Mouse (Mus musculus): ENCODE data around the gene Pidd1.

The Pidd1 gene

DNA sequence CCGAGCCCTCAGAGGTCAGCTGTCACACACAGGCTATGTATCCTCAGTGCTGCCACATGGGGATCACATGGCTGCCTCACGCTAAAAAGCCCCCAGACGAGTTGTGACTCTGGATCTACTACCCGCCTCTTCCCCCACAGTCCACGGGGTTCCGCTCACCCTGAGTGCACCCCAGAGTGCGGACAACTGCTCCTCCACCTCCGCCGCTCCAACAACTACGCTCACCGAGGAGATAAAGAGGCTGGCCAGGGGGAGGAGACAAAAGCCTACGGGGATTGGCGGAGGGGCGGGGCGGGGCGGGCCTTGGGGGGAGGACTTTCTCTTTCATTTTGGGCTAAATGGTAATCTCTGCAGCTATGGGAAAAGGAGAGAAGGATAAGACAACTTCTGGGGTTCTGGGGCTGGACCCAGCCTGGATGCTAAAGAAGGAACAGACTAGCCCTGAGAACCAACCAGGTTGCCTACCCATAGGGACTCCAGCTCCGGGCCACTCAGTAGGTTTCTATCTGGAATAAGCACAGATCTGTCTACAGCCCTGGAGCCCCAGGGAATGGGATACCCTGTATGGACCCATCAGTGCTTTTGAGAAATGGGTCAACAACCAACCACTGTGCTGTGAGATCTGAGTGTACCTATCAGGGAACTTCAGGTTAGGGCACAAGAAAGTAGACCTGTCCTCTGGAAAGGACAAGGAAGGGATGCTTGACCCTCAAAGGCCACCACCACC, 8.5 kb downstream of the Pidd1 start:
- peak; percentile 79 to 81 for DNase-seq

DNA sequence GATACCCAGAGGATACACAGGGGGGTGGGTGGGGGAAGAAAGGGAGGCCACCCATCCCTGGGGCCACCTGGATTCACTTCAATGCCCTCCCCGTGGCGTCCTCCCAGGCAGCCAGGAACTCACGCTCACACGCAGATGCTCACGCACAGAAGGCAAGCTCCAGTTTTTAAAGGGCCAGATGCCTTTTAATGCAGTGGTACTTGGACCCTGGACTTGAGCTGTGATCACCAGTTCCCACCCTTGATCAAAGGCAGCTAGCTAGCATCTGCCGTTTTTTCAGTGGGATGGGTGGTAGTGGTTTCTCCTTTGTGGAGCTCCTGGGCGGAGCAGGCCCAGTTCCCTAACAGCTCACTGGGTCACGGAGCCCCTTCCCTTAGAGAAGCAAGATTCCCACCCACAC, 9.4 kb downstream of the Pidd1 start:
- DNase-seq, result peak; percentile 77 to 84

DNA sequence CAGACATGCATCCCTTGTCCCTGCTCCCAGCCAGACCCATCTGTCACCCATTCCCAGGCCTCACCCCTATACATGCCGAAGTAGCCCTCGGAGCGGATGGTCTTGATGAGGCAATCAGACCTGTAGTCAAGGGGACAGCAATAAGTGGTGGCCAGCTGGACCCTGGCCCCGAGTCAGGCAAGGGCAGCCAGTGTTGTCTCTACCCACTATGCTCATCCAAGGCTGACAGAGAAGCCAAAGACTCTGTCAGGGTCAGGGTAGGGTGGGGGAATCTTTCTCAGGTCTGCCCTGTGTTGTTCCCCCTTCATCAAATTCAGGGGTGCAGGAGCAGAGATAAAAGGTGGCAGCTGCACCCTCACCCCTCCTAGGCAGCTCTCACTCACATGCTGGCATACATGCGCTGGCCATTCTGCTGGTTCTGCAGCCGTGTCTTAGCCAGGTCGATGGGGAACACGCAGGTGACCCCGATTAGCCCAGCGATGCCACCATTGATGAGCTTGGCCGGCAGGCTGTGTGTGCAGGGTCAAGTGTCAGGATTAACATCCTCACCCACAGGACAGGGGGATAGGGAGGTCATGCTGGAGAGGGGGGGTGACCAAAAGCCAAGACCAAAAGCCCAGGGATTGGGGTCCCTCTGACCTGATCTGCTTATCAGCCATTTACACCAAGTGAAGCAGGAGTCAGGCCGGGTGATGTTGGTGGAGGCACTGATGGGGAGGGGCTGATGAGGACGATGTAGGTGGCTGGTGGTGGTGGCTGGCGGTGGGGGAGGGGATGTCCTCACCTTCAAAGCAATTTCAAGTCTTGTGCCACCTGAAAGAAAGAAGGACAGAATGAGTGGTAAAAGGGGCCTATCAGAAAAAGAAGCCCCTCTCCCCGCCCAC, 10.1 kb downstream of the Pidd1 start:
- peak; percentile 74 to 77 for DNase-seq

DNA sequence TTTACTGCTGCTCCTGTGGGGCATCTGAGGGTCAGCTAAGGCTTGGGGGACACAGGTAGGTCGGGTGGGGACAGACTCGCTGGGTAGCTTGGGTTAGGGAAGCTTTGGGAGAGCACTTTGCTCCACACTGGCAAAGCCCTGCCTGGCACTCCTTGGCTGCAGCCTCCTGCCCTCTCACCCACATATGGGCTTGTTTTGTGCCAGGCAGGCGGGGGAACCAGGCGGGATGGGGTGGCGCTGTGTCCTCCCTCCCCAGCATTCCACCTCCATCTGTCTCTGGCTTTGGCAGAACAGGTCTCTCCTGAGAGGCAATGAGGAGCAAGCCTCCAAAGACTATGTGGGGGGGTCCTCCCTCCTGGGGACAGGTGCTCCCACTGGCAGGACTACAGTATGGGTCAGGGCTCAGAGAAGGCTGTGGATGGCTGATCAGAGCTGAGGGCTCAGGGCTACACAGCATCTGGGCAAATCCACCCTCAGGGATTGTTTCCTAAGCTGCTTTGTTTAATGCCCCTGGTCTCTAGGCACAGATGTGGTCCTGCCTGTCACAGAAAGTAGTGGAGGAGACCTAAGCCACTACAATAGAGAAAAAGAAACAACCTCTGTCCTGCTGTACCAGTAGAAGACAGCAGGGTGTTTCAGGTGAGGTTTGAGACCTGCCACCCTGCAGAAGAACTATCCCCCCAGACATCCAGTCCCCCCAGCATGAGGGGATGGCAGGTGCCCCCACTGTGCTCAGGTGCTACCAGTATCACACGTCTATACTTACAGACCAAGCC, 10.9 kb downstream of the Pidd1 start:
- DNase-seq, result peak; percentile 87 to 92

DNA sequence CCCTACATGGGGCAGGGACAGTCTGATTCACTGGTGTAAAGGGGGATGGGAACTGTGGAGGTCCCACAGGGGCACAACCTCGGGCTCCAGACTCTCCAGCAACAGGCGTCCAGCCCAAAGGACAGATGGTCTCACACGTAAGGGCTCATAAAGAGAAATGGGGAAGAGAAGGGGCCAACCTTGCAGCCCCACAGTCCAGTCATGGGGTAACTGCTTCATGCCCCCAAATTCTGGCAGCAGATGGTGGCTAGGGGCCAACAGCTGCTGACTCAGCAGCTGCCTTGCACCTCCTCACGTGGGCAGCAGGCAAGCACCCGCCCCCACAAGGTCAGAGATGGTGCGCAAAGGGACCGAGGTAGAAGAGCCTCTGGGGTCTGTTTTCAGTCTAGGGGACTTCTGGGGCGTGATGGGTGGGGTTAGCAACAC, 11.6 kb downstream of the Pidd1 start:
- peak; percentile 66 to 78 for DNase-seq

DNA sequence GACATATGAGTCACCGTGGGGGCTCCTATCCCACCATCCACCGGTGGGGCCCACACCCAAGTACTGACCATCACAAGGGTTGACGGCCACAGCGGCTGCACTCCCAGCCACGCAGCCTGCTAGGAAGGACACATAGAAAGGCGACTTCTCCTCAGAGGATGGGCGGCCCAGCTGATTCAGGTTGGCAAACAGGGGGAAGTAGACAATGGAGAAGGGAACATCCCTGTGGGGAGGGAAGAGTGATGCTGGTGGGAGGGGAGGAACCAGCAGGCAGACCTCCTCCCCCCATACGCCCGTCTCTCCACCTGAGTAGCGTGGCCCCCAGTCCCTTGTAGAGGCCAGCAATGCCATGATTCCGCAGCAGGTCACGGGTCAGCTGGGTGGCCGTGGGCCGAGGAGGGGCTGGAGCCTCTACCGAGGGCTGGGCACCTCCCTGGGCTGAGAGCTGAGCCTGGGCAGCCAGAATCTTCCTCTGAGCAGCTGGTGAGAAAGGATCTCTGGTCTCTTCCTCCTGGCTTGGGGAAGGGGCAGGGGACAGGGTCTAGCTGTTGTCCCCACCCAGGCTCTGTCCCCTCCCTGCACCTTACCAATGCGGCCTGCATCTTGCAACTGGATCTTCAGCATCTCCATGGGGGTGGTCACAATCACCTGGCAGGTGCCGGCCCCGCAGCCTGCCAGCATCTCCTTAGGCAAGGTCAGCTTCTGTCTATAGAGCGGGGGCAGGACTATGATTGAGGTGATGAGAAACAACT, 12.2 kb downstream of the Pidd1 start:
- DNase-seq, result peak in 1 of 2 experiments; percentile 38

DNA sequence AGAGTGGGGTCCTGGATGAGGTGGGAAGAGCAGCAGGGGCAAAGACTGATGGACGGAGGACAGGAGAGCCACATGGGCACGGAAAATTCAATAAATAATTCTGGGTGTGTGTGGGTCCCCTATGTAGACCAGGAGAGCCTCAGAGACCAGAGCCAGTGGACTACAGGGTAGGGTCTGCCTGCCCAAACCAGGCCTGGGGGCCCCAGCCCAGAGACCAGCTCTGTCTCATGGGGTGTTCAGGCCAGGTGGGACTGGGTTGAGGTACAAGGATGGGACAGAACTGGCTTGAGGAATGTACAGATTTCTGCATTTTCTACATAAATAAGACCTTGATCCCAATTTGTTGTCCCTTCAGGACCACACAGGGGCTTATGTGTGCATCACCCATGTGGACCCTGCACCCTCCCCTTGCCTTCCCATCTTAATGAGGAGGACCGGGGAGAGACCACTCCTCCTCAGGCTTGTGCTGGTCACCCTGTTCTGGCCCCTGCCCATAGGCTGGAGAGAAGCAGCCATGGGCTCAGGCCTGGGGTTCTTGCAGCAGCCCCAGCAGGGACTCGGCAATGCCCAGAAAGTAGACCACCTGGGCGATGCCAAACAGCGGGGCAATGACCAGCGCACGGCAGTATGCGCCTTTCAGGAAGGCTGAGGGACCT, 13.1 kb downstream of the Pidd1 start:
- DNase-seq, result no peak

DNA sequence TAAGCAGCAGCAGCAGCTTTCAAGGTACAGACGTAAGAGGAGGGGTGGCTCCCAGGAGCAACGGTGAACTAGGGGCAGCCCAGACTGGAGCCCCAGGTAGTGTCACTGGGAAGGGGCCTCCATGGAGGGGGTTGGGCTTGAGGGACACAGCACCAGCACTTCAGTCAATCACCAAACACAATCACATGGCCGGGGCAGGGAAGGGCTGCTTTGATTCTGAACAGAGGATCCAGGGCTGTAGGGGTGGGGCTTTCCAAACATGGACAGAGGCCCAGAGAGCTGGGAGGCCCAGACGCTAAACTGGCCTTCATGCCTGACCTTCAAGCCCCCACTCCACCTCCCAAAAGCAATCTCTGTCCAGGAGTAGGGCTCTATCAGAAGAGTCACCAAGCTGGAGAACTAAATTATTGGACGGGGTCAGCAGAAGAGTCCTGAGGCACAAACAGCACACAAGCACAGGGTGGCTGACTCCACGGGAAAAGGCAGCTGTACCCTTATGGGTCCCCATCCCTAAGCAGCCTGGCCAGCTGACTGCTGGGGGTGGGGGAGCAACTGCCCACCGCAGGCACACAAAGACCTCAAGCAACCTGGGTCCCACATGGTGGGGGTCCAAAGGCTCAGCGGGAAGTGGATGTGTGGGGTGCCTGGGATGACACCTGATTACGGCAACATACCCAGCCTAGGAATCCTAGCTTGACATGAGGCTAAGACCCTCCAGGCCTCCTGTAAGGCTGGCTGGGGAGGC, 13.8 kb downstream of the Pidd1 start:
- peak in 1 of 2 experiments; percentile 38 for DNase-seq

DNA sequence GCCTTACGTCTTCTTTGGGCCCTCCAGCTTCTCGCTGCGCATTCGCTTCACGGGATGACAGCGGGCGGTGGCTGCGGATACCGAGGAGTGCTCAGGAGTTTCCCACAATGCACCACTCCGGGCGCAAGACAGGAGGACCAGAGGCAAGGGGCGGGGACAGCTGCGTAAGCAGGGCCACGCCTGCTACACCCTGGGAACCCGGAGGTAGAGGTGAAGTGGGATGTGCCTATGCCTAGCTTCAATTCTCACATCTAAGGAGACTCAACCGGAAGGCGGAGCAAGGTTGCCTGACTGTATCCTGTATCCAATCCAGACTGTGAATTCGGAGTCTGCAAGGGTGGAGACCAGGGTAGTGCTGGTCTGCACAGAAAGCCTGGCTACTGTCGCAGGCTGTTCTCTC, 14.5 kb downstream of the Pidd1 start, which contains the start of gene Cend1:
Gene Cend1 (minus strand): TSS at position 182 of the 400 bp plus-strand sequence.
- DNase-seq, result peak; percentile 82 to 90

DNA sequence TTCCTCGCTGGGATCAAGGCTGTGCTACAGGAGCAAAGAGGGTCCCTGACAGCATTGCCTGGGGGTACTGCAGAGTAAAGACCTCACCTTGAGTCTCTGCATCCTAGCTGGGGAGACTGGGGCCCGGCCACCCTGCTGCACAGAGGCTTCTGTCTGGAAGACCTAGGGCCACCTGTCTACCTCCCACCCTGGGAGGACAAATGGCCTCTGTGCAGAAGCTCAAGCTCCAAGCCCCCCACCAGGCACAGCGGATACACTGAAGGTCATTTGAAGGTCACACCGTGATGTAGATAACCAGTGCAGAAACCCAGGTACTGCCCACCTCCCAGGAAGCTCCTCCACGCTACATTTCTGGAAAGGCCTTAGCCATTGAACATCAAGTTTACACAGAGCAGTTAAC, 15.1 kb downstream of the Pidd1 start:
- DNase-seq, result peak in 1 of 2 experiments; percentile 47

DNA sequence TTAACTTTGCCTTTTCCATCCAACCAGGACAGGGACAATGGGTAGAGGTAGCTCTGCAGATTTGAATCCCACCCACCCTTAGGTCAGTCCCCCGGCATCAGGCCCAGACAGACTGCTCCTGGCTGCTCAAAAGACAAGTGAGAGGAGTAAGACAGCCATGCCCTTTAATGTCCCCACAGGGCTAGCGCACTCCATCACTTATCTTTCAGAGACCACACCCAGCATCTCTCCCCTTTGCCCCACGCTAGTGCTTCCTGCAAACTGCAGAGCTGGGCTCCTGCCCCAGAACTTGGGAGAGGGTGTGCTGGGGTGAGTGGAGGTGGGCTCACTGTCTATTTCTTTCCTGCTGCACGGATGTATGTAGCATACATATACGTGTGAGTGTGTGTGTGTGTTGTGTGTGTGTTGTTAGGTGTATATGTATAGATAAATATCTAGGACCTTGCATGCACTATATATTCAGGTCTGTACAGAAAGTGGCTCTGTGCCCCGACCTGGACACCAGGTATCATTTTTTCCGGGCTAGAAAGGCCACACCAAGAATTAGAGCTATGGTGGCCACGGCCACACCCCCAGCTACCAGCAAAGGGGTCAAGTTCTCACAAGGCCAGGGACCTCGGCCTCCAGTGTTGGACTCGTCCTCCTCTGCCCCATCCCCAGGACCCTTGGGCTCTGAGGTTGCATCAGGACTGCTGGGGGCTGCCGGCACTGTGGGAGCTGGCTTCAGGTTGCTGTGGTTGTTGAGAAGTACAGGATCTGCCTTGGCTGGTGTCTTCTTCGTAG, 16.7 kb downstream of the Pidd1 start:
- no peak for DNase-seq

DNA sequence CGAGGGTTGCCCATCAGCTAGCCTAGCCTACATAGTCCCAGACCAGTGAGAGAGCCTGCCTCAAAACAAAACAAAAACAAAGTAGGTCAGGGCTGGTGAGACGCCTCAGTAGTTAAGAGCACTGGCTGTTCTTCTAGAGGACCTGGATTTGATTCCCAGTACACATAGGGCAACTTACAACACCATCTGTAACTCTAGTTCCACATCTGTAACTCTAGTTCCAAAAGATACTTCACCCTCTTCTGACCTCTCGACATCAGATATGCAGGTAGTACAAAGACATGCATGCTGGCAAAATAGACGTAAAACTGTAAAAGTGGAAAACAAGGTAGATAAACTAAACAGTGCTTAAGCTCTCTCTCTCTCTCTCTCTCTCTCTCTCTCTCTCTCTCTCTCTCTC, 20.0 kb downstream of the Pidd1 start:
- no peak for DNase-seq

DNA sequence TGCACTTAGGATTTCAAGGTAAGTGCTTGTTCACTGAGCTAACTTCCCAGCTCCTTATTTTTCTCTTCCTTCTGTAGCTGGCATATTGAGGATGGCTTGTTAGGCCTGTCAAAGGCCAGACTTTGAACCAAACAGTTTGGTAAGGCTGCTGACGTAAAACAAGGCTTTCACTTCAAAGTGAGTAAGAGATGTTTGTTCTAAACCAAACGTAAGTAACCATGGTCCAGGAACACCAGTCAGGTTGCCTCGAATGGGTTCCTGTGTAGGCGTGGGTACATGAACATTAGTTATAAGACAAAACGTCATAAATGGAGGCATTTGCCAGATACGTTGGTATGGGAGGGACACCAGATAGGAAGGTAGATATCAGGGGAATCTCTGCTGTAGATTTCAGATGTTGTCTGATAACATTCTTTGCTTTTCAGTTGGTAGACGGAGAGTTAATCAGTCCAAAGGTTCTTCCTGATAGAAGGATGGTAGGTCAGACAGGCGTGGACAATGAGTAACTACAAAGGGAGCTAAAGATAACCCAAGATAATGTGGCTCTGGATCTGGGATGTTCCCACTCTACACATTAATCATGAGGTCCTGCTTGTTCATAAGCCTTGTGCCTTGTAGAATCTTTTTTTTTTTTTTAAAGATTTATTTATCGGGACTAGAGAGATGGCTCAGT, 23.7 kb downstream of the Pidd1 start:
- DNase-seq, result no peak

DNA sequence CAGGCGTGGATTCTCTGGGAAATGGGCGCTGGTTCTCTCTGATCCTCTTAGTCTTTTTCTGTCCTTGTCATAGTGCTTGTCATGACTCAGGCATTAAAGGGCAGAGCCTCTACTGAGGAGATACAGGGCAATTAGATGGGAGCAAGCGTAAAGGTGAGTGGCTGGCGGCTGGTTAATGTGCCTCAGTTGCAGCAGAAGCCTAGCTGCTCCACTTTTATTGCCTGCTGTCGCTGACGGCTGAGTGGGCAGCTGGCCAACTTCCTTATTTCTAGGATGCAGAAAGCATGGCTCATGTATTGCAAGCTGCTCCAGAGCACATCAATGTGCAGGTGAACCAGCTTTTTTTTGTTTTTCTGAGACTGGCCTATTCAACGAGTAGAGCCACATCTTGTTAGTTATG, 24.9 kb downstream of the Pidd1 start:
- DNase-seq, result peak; percentile 61 to 73

DNA sequence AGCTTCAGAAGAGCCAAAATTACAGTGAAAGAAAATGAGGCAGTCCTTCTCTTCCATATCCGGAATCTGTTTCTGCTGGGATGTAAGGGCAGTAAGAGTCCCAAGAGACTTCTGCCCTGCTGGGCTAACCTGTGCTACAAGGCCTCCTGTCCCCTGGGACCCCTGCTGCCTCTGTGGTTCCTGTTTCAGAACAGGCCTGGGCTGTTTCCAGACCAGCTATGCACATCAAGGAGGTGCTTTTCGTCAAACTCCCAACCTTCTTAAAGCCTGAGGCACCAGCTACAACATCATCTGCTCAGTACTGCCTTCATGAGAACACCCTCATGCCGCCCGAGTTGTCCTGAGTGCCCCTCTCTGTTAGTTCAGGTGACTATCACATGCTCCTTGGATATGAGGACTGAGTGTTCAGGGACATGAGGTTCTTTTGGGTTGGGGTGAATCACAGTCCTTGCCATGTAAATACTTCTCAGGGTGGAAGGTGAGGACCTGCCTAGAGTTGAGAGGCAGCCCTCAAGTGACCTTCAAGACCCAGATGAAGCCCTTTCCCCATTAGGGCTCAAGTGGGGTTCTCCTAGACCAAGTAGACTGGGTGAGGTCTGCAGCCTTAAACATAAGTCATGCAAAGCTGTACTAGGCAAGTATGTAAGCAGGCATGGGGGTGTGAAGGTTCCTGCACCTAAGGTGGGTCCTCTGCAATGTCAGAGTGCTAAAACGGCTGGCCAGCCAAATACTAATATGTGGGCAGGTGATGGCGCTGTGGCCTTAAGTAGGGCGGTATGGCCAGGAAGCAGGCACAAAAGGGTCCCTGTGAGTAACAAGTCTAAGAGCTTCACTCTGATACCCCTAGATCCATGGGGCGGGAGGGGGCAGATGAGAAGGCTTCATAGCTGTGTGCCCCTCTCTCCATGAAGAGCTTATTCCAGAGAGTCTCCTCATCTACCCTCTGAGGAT, 25.8 kb downstream of the Pidd1 start:
- peak in 1 of 2 experiments; percentile 54 for DNase-seq

DNA sequence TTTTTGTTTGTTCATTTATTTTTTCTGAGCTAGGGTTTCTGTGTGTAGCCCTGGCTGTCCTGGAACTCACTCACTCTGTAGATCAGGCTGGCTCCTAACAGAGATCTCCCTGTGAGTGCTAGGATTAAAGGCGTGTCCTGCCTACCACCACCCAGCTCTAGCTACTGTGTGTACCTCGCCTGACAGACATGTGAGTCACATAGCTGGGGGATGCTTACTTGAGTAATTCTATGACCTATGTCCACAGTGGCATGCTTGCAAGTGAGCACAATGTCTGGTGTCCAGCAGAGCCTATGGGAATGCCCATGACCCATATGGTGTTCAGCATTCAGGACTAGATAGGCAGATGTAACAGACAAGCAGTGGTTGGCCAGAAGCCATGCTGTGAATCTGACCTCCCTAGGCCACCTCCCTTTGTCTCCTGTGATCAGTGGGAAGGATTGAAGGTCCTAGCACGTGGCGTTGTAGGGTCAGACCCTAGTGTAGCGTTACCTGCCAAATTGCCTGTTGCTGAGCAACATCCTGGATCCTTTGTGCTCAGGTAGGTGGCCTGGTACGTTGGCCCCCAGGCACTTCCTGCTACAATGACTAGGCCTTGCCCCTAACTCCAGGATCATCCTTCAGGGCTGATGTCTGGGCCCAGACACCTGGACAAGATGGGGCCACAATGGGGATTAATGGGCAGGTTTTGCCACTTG, 27.5 kb downstream of the Pidd1 start:
- no peak for DNase-seq

DNA sequence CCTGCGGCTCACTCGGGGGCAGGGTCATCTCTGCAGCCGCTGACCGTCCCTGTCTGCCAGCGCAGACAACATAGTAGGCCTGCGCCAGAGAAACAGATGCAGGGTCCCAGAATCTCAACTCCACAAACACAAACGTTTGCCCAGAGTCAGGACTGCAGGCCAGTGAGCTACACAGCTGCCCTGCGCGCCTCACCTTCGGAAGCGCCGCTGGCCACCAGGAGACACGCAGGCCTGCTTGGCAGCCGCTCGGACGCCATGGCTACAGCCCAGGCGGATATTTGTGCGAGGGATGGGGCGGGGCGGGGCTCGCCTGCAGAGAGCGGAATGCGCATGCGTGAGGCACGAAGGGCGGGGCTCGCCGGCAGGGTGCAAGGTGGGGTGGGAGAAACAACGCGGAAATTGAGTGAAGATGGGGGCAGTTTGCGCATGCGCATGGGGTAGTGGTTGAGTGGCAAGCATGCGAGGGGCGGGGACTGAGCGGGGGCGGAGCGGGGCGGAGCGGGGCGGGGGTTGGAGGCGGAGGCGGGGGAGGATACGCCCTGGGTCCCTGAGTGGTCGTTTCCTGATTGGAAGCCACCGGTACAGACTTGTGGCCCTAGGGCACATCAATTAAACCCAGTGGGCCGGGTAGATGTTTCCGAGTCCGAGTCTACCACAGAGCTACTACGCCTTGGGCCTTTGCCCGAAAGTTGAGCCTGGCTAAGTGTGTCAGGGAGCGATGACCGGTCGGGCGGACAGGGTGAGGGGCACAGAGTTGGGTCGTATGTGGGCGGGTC, 29.8 kb downstream of the Pidd1 start, which contains the start of gene Gatd1:
Gene Gatd1 (minus strand): TSS at position 328 of the 776 bp plus-strand sequence.
- DNase-seq, result peak; percentile 100

Data from cerebellum, postnatal 14 days (tissue).